Mouse (Mus musculus) testis, adult 2 months (tissue): ENCODE results near the gene Rap1gap.

ENCODE experiments used
- CTCF ChIP-seq: fragments of 200-500 bp; IDR thresholded peaks from 2 replicates; pipeline ENCODE4 v1.5.1; 2012; ENCODE audit warnings: low read depth, mild to moderate bottlenecking, inconsistent platforms, low read length, moderate library complexity; ENCODE audit not compliant: control insufficient read depth, insufficient read depth, insufficient replicate concordance
- POLR2A ChIP-seq: fragments of 200-500 bp; IDR thresholded peaks from 2 replicates; pipeline ENCODE4 v1.6.1; 2012; ENCODE audit warnings: low read depth, mild to moderate bottlenecking, inconsistent platforms, low read length, moderate library complexity; ENCODE audit not compliant: control insufficient read depth

DNA sequence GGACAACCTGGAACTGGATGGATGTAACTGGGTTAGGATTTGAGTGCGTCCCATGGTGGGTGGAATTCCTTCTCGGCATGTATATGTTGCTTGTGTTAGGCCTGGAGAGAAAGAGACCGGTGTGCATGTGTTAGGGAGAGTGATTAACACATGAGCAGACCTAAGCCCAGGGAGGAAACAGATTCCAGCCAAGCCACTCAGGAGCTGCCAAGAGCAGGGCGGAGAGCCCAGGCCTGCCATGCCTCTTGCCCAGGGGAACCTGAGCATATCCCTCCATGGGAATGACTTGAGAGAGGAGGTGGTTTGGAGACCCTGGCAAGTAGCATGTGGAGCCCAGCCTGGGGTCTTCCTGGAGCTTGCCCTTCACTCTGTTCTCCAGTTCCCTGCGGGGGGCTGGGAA lies 13.4 kb downstream of the Rap1gap start:
- TF ChIP-seq CTCF (no peak), POLR2A (no peak)
